Mouse (Mus musculus): Measurements from ENCODE around the gene Mybbp1a. TPM values are rescaled to one million over a fixed set of nuclear protein-coding genes. Genes with fewer than 3 reads are reported as not detected.
"Not testable (repeated sequence)": the region's sequence is repeated elsewhere in the genome, so short reads cannot be mapped to it uniquely, and the experiment has no call there.

The Mybbp1a gene
- polyA plus RNA-seq, 1 experiment from 2014 or later, result 145 TPM

GRCm38 (mm10) chr11:72430311-72431068, 10.7 kb upstream of the Mybbp1a start:
- not testable (repeated sequence) for H3K36me3 ChIP-seq (ENCODE audit: control insufficient read depth, insufficient read depth, low read length); H3K4me2 ChIP-seq (ENCODE audit: low read depth); H3K4me1 ChIP-seq (ENCODE audit: control insufficient read depth, insufficient read depth, low read length); H3K27ac ChIP-seq (ENCODE audit: low read depth, low read length); H3K9me3 ChIP-seq (ENCODE audit: control insufficient read depth, low read length); DNase-seq (ENCODE audit: low spot score); H3K27me3 ChIP-seq (ENCODE audit: control insufficient read depth, insufficient read depth, low read length); ATAC-seq (ENCODE audit: insufficient read depth, low FRiP score, low TSS enrichment); H3K4me3 ChIP-seq (ENCODE audit: low read depth, low read length); H3K9ac ChIP-seq (ENCODE audit: low read length)
- 70% methylated on average over 9 of the region's 9 CpGs for WGBS

DNA sequence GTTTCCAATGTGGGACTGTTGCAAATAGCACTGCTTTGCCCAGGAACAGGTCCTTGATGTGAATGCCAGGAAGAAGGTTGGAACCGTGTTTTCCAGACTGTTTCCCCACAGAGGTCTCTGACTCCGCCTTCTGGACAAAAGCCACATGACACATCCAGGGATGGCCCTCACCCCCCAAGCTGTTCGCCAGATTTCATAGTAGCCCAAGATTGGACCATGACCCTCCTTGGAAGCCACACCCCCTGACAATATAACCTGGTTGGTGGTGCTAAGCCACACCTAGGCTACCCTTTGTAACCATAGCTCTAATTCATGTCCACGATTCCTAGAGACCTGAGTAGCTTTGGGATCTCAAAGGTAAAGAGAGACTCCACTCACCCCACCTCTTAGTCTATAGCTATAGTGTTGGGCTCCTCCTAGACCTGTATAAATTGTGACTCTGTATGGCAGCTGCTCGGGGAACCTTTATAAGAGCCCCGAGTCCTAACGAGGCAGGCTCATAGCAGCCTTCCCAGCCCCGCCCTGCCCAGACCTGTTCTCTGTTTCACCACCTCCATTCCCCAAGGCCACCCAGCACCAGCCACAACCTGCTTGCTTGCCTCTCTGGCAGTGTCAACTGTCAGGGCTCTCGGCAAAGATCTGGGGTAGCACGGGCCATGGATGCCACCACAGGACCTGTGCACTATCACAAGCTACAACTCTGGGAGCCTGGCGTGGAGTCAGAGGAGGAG, 6.0 kb upstream of the Mybbp1a start, which contains the start of gene Ggt6:
Ggt6 (plus strand) TSS at position 564 of the 731 bp plus-strand sequence.
- H3K9ac ChIP-seq (ENCODE audit: low read length), result no peak within 1 kb of the TSS
- no peaks in the 10 kb centered on the region for H3K36me3 ChIP-seq (ENCODE audit: control insufficient read depth, insufficient read depth, low read length)
- WGBS, result 71% methylated on average over 11 of the region's 11 CpGs
- ATAC-seq (ENCODE audit: insufficient read depth, low FRiP score, low TSS enrichment), result no peak
- H3K27me3 ChIP-seq (ENCODE audit: control insufficient read depth, insufficient read depth, low read length), result no peaks in the 10 kb centered on the region
- no peaks in the 10 kb centered on the region for H3K4me1 ChIP-seq (ENCODE audit: control insufficient read depth, insufficient read depth, low read length)
- H3K4me3 ChIP-seq (ENCODE audit: low read depth, low read length), result no peak within 1 kb of the TSS
- no peak for DNase-seq (ENCODE audit: low spot score)
- H3K27ac ChIP-seq (ENCODE audit: low read depth, low read length), result no peak within 1 kb of the TSS
- H3K9me3 ChIP-seq (ENCODE audit: control insufficient read depth, low read length), result no peaks in the 10 kb centered on the region
- H3K4me2 ChIP-seq (ENCODE audit: low read depth), result no peak within 1 kb of the TSS

GRCm38 (mm10) chr11:72435694-72436045, 5.5 kb upstream of the Mybbp1a start:
- 57% methylated on average over 2 of the region's 2 CpGs for WGBS
- DNase-seq (ENCODE audit: low spot score), result peak; percentile 2
- no peak for ATAC-seq (ENCODE audit: insufficient read depth, low FRiP score, low TSS enrichment)

GRCm38 (mm10) chr11:72436271-72436670, 4.9 kb upstream of the Mybbp1a start:
- Histone ChIP-seq H3K9me3 (ENCODE audit: control insufficient read depth, low read length) (no peaks in the 10 kb centered on the region), H3K27ac (ENCODE audit: low read depth, low read length) (no peak overlapping the region), H3K36me3 (ENCODE audit: control insufficient read depth, insufficient read depth, low read length) (no peaks in the 10 kb centered on the region), H3K4me1 (ENCODE audit: control insufficient read depth, insufficient read depth, low read length) (no peaks in the 10 kb centered on the region), H3K4me2 (ENCODE audit: low read depth) (no peak overlapping the region), H3K27me3 (ENCODE audit: control insufficient read depth, insufficient read depth, low read length) (no peaks in the 10 kb centered on the region), H3K4me3 (ENCODE audit: low read depth, low read length) (no peak overlapping the region), H3K9ac (ENCODE audit: low read length) (no peak overlapping the region)
- no peak for DNase-seq (ENCODE audit: low spot score)
- ATAC-seq (ENCODE audit: insufficient read depth, low FRiP score, low TSS enrichment), result no peak
- 76% methylated on average over 5 of the region's 5 CpGs for WGBS

More at GRCm38 (mm10) chr11:72435694-72436045, 5.5 kb upstream of the Mybbp1a start:
- H3K27me3 ChIP-seq (ENCODE audit: control insufficient read depth, insufficient read depth, low read length), result no peaks in the 10 kb centered on the region
- no peaks in the 10 kb centered on the region for H3K9me3 ChIP-seq (ENCODE audit: control insufficient read depth, low read length)
- H3K4me3 ChIP-seq (ENCODE audit: low read depth, low read length), result no peak overlapping the region
- no peaks in the 10 kb centered on the region for H3K36me3 ChIP-seq (ENCODE audit: control insufficient read depth, insufficient read depth, low read length)
- H3K4me1 ChIP-seq (ENCODE audit: control insufficient read depth, insufficient read depth, low read length), result no peaks in the 10 kb centered on the region
- no peak overlapping the region for H3K4me2 ChIP-seq (ENCODE audit: low read depth)
- no peak overlapping the region for H3K27ac ChIP-seq (ENCODE audit: low read depth, low read length)
- no peak overlapping the region for H3K9ac ChIP-seq (ENCODE audit: low read length)

GRCm38 (mm10) chr11:72436756-72437650, 4.2 kb upstream of the Mybbp1a start:
- Histone ChIP-seq H3K4me1 (ENCODE audit: control insufficient read depth, insufficient read depth, low read length) (peaks cover under 1% of the 10 kb centered on the region), H3K27ac (ENCODE audit: low read depth, low read length) (no peak overlapping the region), H3K9me3 (ENCODE audit: control insufficient read depth, low read length) (no peaks in the 10 kb centered on the region), H3K4me2 (ENCODE audit: low read depth) (no peak overlapping the region), H3K36me3 (ENCODE audit: control insufficient read depth, insufficient read depth, low read length) (no peaks in the 10 kb centered on the region), H3K9ac (ENCODE audit: low read length) (no peak overlapping the region), H3K4me3 (ENCODE audit: low read depth, low read length) (no peak overlapping the region), H3K27me3 (ENCODE audit: control insufficient read depth, insufficient read depth, low read length) (no peaks in the 10 kb centered on the region)
- ATAC-seq (ENCODE audit: insufficient read depth, low FRiP score, low TSS enrichment) (no peak), DNase-seq (ENCODE audit: low spot score) (no peak)
- 86% methylated on average over 16 of the region's 16 CpGs for WGBS

GRCm38 (mm10) chr11:72438411-72438810, 2.7 kb upstream of the Mybbp1a start:
- Histone ChIP-seq H3K9ac (ENCODE audit: low read length) (no peak overlapping the region), H3K27me3 (ENCODE audit: control insufficient read depth, insufficient read depth, low read length) (no peaks in the 10 kb centered on the region), H3K9me3 (ENCODE audit: control insufficient read depth, low read length) (no peaks in the 10 kb centered on the region), H3K4me1 (ENCODE audit: control insufficient read depth, insufficient read depth, low read length) (peaks cover 6% of the 10 kb centered on the region), H3K4me3 (ENCODE audit: low read depth, low read length) (no peak overlapping the region), H3K4me2 (ENCODE audit: low read depth) (no peak overlapping the region), H3K36me3 (ENCODE audit: control insufficient read depth, insufficient read depth, low read length) (peaks cover 3% of the 10 kb centered on the region; the same call in 1 of the 2 replicates), H3K27ac (ENCODE audit: low read depth, low read length) (no peak overlapping the region)
- ATAC-seq (ENCODE audit: insufficient read depth, low FRiP score, low TSS enrichment) (no peak), DNase-seq (ENCODE audit: low spot score) (no peak)
- 65% methylated on average over 4 of the region's 4 CpGs for WGBS

DNA sequence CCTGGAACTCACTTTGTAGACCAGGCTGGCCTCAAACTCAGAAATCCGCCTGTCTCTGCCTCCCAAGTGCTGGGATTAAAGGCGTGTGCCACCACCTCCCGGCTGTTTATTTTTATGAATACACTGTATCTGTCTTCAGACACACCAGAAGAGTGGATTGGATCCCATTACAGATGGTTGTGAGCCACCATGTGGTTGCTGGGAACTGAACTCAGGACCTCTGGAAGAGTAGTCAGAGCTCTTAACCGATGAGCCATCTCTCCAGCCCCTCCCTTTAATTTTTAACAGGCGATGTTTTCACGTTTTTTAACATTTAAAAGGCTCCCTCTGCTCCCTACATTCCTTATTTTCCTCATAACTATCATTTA, 574 bp upstream of the Mybbp1a start:
- Histone ChIP-seq H3K9ac (ENCODE audit: low read length) (peak overlapping the region; percentile 84), H3K27ac (ENCODE audit: low read depth, low read length) (peak overlapping the region; percentile 90), H3K4me3 (ENCODE audit: low read depth, low read length) (peak overlapping the region; percentile 83), H3K36me3 (ENCODE audit: control insufficient read depth, insufficient read depth, low read length) (peaks cover 21% of the 10 kb centered on the region), H3K4me2 (ENCODE audit: low read depth) (peak overlapping the region; percentile 88)
- H3K27me3 ChIP-seq (ENCODE audit: control insufficient read depth, insufficient read depth, low read length); ATAC-seq (ENCODE audit: insufficient read depth, low FRiP score, low TSS enrichment); DNase-seq (ENCODE audit: low spot score); H3K4me1 ChIP-seq (ENCODE audit: control insufficient read depth, insufficient read depth, low read length); H3K9me3 ChIP-seq (ENCODE audit: control insufficient read depth, low read length): not testable (repeated sequence)
- 47% methylated on average over 6 of the region's 6 CpGs for WGBS

- H3K36me3 ChIP-seq (ENCODE audit: control insufficient read depth, insufficient read depth, low read length), result peaks cover 60% of the 10 kb centered on the region
- 91% methylated on average over 6 of the region's 6 CpGs for WGBS
These were observed 5.4 kb downstream of the Mybbp1a start for GRCm38 (mm10) chr11:72446311-72447105.

More at GRCm38 (mm10) chr11:72446311-72447105, 5.4 kb downstream of the Mybbp1a start:
- Histone ChIP-seq H3K4me2 (ENCODE audit: low read depth) (no peak overlapping the region), H3K4me1 (ENCODE audit: control insufficient read depth, insufficient read depth, low read length) (peaks cover 6% of the 10 kb centered on the region), H3K27me3 (ENCODE audit: control insufficient read depth, insufficient read depth, low read length) (no peaks in the 10 kb centered on the region), H3K9me3 (ENCODE audit: control insufficient read depth, low read length) (no peaks in the 10 kb centered on the region), H3K9ac (ENCODE audit: low read length) (no peak overlapping the region), H3K4me3 (ENCODE audit: low read depth, low read length) (no peak overlapping the region), H3K27ac (ENCODE audit: low read depth, low read length) (no peak overlapping the region)
- DNase-seq (ENCODE audit: low spot score) (peak; percentile 53), ATAC-seq (ENCODE audit: insufficient read depth, low FRiP score, low TSS enrichment) (no peak)
